Mouse (Mus musculus): ENCODE data around the gene Slc39a9.

Slc39a9 gene

DNA sequence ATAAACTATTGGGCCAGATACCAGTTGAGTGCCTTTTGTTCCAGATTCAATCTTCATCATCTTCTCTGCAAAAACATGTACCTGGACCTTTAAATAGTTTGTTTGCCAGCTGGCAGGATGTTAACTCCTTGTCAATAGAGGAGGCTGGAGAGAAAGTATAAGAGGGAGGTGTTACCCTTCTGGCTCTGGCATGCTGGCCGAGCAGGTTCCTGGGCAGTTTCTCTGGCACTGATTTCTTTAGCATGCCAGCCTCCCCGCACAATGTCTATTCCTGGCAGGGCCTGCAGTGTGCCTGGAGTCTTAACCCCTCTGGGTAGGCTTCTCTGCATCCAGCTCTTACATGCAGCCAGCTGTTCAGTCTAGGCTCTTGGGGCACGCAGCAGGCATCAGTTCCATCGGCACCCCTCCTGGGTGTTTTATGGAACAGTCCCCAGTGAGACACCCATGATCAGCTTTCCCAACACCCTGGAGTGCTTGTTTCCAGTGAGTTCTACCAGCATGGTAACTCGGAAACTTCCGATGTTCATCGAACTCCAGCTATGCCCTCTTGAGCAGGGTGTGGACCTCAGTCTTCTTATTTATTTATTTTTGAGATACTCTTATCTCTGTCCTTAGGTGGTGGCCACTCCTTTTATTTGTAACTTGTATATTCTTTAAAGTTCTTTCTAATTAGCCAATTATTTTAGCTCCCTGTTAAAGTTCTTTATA, 10.4 kb downstream of the Slc39a9 start:
- no peak for DNase-seq (ENCODE audit: extremely low read depth, low read depth)

DNA sequence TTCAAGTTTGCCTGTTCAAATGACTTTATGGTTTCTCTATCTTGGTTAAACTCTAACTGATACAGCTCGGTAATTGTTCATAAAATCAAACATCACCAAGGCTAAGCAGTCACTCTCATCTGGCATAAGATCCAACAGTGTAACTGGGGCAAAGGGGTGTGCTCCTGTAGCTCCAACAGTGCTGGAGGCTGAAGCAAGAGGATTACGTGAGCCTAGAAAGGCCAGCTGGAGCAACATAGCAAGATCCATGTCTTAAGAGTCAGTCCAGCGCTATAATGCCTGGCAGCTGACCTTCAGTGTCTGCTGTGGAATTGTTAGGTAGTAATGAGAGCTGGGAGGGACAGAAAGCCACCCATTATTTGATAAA, 11.0 kb downstream of the Slc39a9 start:
- DNase-seq (ENCODE audit: extremely low read depth, low read depth) = no peak

DNA sequence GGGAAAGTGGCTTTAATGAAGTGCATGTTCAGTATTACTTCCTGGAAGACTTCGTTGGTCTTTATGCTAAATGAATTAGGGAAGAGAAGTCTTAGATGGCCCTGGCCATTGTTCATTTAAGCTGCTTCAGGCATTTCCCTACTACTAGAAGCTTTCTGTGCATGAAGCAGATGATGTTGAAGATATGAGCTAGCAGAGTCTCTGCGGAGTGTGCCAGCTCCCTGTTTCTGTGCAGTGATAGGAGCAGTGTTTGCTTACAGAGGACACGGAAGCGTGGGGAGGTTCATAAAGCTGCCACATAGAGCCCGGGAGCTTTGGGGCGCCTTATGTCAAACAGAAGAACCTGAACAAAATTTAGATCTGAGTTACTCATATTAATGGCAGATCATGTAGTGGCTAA, 15.0 kb downstream of the Slc39a9 start:
- DNase-seq (ENCODE audit: extremely low read depth, low read depth) = no peak

DNA sequence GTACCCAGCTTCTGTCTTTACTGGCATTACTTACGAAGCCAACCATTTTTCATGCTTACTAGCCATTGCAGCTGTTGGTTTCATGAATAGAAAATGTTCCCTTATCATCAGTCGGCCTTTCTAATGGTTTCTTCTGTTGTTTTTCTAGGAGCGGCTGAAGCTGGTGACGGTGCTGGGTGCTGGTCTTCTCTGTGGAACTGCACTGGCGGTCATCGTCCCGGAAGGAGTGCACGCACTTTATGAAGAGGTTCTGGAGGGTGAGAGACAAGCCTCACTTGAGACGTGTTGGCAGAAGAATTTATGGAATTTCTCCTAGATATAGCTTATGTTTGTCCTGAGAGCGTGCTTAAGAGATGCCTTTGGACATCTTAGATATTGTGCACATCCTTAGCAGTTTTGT, 18.6 kb downstream of the Slc39a9 start:
- no peak for DNase-seq (ENCODE audit: extremely low read depth, low read depth)

DNA sequence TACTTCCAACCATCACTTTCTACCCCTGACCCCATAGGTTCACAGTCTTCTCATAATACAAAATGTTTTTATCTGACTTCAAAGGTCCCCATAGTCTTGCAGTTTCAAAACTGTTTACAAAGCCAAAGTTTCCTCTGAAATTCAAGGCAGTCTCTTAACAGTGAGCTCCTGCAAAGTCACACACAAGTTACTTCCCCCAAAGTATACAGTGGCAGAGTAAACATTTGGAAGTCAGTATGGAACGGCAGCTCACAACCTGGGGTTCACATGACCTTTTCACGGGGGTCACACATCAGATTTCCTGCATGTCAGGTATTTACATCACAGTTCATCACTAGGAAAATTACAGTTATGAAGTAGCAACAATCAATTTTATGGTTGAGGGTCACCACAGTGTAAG, 20.3 kb downstream of the Slc39a9 start:
- no peak for DNase-seq (ENCODE audit: extremely low read depth, low read depth)

DNA sequence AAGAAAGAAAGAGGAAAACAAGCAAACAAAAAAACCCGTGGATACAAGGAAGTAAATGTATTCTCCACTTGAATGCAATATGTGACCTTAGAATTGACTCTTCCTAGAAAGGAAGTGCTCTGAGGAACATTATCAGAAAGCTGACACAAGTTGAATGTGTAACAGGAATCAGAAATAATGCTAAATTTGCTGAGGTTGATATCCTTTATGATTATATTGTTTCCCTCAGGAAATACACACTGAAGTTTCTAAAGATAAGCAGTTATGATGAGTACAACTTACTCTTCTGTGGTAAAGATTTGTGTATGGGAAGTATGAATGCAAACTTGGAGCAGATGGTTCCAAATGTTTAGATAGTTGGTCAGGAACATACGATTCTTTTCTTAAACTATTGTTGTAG, 24.7 kb downstream of the Slc39a9 start:
- DNase-seq (ENCODE audit: extremely low read depth, low read depth) = peak; percentile 26

DNA sequence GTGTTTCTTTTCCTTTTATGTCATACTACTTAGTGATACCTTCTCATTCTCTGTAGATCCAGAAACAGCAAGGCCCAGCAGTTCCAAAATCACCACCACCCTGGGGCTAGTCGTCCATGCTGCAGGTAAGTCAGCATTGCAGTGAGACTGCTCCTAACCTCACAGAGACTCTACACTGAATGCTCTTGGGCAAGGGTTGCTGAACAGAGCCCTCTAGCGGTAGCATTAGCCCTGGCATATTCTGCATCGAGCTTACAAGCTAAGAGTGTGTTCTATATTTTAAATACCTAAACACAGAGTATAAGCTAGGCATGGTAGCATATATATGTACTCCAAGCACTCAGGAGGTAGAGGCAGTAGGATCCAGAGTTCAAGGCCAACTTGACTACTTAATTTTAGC, 29.5 kb downstream of the Slc39a9 start:
- peak; percentile 36 for DNase-seq (ENCODE audit: extremely low read depth, low read depth)

DNA sequence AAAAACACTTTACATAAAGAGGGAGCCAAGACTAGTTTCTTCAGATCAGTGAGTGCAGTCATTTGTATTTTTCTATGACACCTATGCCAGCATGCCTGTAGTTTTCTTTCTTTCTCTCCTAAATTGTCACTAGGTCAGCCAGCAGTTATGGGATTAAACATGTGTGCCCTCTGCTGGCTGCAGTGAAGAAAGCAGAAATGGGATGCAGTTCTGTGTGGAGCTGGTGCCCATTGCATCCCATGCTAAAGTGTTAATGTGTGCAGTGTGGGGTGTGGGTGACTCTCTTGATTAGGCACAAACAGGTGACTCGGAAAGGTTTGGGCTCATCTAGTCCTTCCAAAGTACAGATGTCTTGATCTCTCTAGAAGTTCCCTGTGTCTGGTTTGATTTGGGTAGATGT, 37.7 kb downstream of the Slc39a9 start:
- DNase-seq (ENCODE audit: extremely low read depth, low read depth) = no peak

DNA sequence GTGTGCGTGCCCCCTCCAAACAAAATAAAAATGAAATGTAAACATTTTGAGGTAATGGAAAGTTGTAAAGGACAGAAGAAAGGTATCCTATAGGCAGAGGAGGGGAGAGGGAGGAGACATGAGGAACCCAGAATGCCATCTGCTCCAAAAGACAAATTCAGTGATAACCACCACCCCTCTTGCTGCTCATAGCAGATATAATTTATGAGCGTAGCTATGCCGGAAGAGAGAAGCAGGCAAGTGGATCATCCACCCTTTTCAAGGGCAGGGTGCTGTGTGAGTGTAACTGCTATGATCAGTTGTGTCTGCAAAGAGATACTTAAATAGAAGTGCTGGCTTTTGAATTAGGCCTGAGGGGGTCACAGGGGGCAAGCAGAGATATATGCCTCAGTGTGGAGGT, 39.9 kb downstream of the Slc39a9 start:
- peak; percentile 23 for DNase-seq (ENCODE audit: extremely low read depth, low read depth)

DNA sequence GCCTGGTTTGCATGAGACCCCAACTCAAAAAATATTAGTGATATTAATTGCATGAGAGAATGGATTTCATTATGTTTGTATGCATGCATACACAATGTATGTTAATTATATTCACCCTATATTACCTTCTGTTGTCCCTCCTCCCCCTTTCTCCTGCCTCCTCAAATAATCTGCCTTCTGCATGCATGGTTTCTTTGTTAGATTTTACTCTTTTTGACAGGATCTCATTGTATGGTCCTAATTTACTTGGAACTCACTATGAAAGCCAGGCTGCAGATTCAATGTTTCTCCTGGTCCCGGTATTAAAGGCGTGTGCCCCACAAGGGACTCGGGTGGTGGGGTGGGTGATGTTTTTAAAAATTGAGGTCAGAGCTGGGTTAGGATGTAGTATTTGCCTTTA, 40.6 kb downstream of the Slc39a9 start:
- DNase-seq (ENCODE audit: extremely low read depth, low read depth) = no peak

DNA sequence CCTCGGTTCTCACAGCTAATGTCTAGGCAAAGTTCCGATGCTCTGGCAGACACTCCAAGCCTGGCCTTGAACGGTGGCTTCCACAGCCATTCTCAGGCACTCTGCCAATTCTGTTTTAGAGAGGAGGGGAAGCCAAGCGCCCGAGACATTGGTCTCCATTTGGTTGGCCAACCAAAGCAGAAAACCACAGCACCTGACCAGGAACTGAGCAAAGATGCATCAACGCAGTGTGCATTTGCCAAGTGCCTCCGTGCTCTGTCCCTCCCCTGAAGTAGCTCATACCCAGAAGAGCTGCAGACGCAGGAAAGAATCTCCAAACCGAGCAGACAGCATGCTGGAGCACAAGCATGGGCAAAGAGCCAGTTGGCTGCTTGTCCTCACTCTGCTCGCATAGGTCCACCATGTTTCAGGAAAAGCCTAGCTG, 44.1 kb downstream of the Slc39a9 start:
- DNase-seq (ENCODE audit: extremely low read depth, low read depth) = no peak

DNA sequence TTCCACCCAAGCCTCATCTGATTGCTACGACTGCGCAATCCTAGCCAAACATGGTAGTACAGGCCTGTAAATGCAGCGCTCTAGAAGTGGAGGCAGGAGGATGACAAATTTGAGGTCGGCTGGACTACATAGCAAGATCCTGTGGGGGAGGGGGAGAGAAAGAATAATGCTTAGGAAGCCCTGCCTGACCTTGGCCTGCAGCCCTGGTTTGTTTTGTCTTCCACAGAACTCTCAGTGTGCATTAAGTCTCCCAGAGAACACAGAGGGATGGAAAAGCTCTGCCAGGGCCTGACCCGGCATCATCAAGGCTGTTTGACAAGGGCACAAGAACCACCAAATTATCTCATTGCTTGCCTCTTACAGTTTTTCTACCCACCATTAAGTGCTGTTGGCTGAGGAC, 46.0 kb downstream of the Slc39a9 start:
- no peak for DNase-seq (ENCODE audit: extremely low read depth, low read depth)

DNA sequence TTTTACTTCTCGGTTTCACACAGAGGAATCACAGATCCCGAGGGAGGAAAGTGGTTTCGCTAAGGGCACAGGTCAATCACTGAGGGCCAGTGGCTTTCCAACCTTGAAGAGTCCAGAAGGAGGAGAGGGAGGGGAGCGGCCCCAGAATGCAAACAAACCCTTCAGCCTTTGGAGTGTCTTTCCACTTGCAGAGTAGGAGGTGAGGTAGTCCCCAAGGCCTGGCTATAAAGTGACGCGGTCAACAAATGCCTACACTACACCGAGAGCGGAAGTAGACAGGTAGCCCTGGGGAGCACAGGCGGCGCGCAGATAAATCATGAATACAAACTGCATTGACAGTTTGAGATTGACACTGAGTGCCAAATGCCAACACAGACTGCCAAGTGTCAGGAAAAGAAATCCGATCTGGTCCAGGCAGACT, 48.0 kb downstream of the Slc39a9 start:
- no peak for DNase-seq (ENCODE audit: extremely low read depth, low read depth)

DNA sequence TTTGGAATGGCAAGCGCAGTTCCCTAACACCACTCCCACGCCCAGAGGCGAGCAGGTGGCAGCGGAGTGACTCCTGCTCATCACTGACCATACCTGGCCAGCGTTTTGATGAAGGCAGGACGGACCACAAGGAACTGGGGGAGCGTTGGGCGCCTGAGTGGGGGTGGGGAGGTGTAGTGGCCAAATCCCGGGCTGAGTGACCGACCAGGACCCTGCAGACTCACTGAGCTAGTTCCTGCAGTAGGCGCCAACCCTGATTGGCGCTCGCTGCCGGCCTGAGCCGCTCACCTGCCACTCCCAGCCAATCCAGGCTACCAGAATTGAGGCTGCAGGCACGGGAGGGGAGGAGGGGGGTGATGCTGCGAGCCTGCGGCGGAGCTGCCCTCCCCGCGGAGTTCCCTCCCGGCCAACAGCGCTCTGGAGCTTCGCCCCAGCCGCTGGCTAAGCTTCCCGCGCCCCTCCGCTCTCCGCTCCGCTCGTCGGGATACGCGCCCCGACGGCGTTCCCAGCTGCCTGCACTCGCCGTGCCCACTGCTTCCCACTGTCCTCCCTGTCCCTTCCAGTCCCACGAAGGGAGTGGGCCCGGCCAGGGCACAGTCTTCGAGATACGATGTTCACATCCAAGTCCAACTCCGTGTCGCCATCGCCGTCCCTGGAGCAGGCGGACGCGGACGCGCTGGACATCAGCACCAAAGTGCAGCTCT, 48.7 kb downstream of the Slc39a9 start, which contains the start of gene Plekhd1:
TSS of gene Plekhd1 (plus strand) at position 323 of the 704 bp plus-strand sequence.
- DNase-seq (ENCODE audit: extremely low read depth, low read depth) = no peak

DNA sequence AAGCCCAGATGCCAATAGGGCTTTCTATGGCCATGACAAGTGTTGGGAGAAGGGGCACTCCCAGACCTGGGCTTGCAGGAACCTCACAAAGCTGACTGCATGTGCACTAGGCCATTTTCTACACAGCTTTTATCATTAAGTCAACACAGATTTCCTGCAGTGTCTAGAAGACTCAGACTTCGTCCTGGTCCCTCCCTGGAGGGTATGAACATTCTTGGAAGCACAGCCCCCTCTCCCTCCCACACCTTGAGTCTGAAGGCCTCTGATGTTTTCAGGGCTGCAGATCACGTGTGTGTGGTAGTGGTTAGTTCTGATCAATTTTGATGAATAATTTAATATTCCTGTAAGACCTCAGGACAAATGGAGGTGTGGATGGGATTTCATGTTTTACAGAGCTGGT, 50.0 kb downstream of the Slc39a9 start:
- DNase-seq (ENCODE audit: extremely low read depth, low read depth) = no peak

DNA sequence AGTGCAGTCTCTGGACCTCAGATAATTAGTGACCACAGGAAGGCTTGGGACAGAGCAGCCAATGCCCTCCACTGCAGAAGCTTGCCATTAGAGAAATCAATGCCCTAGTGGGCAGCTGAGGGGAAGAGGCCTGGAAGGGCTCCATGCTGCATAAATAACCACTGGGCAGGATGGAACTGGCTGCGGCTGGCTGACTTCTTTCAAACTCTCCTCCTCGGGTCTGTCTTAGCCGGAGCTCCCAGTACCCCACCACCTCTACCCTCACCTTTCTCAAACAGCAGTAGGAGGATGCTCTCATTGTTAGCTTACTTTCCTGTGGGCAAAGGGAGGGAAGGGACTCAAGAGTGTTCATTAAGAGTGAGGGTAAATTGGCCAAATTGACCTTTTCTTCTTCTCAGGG, 51.3 kb downstream of the Slc39a9 start:
- DNase-seq (ENCODE audit: extremely low read depth, low read depth) = no peak

DNA sequence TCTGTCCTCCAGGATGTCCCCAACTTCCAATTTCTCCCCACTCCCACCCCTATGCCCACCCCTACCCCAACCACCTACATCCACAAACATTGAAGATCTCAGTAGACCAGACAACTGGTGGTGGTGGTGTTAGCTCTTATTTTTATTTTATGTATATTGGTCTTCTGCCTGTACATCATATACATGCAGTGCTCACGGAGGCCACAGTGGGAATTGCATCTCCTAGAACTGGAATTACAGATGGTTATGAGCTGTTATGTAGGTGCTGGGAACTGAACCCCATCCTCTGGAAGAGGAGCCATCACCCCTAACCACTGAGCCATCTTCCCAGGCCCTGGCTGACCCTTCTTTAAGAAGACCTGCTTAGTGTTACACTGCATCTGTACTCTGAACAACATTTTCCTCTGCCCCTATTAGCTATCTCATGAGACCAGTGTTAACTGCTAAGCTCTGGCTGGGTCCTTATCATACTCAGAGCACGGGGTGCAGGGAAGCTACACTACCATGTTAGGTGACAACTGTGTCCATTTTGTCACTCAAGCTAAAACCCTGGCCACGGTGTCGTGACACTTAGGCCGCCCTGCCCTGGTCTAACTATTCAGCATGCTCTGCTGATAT, 55.0 kb downstream of the Slc39a9 start:
- DNase-seq (ENCODE audit: extremely low read depth, low read depth) = peak; percentile 39

DNA sequence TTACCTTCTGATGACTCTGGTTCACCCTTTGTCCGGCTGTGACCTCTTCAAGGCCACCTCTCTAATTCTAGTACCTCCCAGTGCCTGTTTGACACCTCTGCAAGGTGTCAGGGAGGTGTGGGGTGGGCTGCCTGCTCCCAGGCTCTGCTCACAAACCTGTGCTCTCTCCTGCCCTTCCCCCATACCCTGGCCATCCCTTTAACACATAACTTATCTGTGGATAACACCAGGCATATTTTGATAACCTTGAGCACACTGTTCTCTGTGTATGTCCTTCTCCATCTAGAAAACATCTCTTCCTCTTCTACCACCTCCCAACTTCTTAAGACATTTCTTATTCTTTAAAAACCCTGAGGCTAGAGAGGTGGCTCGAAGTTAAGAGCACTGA, 55.5 kb downstream of the Slc39a9 start:
- DNase-seq (ENCODE audit: extremely low read depth, low read depth) = no peak

DNA sequence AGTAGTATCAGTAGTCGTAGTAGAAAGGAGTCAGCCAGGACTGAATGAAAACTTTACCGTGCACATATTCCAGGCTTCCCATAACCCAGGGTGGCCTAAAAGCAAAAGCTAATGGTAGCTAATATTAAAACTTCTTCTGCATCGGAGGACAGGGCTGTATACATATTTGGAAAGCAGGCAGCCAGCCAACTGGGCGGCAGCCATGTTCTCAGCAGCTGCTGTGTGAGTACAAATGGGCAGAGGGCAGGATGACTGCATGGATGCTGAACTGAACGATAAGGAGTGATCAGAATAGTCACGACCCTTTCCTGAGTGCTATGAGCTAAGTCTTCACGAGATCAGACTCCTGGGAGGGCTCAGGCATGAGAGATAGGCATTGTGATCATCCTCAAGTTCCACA, 57.6 kb downstream of the Slc39a9 start:
- no peak for DNase-seq (ENCODE audit: extremely low read depth, low read depth)

DNA sequence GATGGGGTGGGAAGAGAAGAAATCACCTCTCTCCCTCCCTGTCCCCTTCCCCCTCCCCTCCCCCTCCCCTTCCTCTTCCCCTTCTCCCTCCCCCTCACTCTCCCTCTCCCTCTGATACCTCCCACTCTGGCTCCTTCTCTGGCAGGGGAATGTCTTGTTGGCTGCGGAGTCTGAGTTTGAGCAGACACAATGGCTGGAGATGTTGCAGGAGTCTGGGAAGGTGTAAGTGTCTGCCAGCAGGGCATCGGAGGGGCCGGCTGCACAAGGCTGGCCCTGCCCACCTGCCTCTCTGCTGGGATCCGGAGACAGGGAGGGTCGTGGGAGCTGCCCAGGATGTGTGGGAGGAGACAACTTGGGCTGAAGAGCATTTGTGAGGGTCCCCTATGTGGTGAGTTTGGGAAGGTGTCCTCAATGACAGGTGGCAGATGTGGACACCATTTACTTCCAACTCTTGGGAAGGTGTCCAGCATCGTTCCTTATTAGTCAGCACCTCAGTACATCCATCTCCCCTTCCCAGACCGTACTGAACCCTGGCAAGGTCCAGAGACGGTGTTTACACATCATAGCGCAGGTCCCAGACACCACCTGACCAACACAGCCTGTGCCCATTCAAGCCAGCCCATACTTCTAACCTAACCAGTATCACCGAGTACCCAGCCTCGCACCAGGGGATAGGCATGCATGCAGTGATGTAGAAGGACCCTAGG, 62.7 kb downstream of the Slc39a9 start:
- DNase-seq (ENCODE audit: extremely low read depth, low read depth) = no peak

DNA sequence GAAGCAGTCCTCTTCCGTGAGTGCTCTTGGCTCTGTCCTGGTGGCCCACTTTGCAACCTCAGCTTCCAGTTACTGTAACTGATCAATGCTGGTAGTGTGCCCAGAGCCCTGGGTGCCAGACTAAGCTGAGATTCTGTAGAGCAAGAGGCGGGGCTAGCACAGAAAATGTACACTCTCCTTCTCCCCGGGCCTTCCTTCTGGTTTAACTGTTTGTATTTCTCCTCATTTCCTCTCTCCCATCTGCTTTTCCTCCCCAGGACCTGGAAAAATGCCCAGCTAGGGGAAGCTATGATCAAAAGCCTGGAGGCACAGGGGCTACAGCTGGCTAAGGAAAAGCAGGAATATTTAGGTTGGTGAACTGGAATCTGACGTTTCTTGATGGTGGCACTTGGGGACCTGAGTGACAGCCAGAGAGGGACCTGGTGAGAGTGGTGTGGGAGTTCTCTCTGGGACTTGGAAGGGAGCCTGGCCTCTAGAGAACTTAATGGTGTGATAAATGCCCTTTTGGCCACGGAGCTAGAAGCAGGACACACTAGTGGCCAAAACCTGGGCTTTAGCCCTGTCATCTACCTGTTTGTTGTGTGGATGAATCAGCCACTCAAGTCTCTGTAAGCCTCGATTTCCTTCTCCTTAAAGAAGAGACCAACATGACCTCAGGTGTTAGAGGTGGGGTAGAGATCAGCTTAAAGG, 63.4 kb downstream of the Slc39a9 start:
- no peak for DNase-seq (ENCODE audit: extremely low read depth, low read depth)

DNA sequence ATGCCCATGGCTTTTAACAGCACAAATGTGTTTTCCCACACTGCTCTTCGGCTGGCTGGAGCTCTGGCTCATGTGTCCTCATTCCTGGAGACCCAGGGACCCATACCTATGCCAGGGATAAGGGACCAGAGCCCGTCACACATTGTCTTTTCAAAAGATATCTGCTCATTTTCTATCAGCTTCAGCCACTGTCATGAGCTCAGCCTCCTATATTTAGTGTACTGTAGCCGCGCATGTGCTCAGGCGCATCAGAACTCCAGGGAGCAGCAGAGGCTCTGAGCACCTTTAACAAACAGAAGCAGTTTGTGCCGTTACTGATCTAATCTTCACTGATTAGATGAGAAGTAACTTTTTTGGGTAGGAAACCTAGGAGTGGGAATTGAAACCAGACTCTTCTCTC, 72.2 kb downstream of the Slc39a9 start:
- no peak for DNase-seq (ENCODE audit: extremely low read depth, low read depth)

Data from MEL-GATA-1-ER (cell line).